Comparison of ENCODE assay signal across 8 mouse cellular contexts in the genomic region with DNA sequence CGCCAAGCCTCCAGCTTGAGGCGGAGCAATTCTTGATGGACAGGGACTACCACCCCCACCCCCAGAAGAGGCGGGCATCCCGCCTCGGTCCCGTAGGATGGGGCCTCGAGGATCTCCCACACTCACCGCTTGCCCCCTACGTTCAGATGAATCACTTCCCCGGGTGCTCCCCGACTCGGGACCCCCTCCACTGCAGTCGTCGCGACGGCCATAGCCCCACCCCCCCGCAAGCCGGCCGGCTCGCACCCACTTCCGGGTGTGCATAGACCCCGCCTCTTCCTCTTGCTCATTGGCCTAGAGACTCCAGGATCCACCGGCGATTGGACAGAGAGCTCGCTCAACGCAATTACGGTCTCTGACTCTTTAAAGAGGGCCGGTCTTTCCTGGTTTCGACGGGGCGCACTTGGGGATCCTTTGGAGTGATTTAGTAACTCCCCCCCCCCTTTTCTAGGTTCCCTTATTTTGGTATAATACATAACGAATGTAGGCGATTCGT. TPM values are rescaled to one million over a fixed set of nuclear protein-coding genes. Genes with fewer than 3 reads are reported as not detected.
DNase-seq lines count a peak whose midpoint lies in the region; ATAC-seq and TF ChIP-seq lines count a peak whose summit lies in the region.

Gene Shkbp1 (minus strand): TSS at position 275 of the 496 bp plus-strand sequence.

- intact Hi-C loops in gastrocnemius, adult 2 months (cut with DNase I), result loop anchor here (2.0 kb wide), 1 partner anchor 19 kb away; the partner anchor contains the start of gene Ltbp4
- intact Hi-C loops in left cerebral cortex, adult 2 months (cut with DNase I), result no loop called here

- TF ChIP-seq CTCF in gastrocnemius, adult 2 months (IDR thresholded peaks at IDR 0.05), result no peak
- TF ChIP-seq CTCF in left cerebral cortex, adult 2 months (IDR thresholded peaks at IDR 0.05), result no peak

- peak within 1 kb of the TSS; percentile 87 for H3K4me3 ChIP-seq in gastrocnemius, adult 2 months
- peak within 1 kb of the TSS; percentile 78 for H3K4me3 ChIP-seq in hindbrain, embryonic 16.5 days (ENCODE audit: low read length)
- peak within 1 kb of the TSS; percentile 65 for H3K4me3 ChIP-seq in left cerebral cortex, adult 2 months

- H3K4me1 ChIP-seq in hindbrain, embryonic 16.5 days (ENCODE audit: control insufficient read depth, insufficient read depth, low read depth, low read length), result peaks cover 8% of the 10 kb centered on the region

- WGBS in hindbrain, embryonic 16.5 days, result under 1% methylated on average over 34 of the region's 34 CpGs

- H3K27me3 ChIP-seq in hindbrain, embryonic 16.5 days (replicated peaks; ENCODE audit: control insufficient read depth, insufficient read depth, low read length), result peaks cover 24% of the 10 kb centered on the region

- H3K4me2 ChIP-seq in hindbrain, embryonic 16.5 days (ENCODE audit: low read length), result peak within 1 kb of the TSS; percentile 85

- H3K9ac ChIP-seq in hindbrain, embryonic 16.5 days (ENCODE audit: low read depth, low read length), result peak within 1 kb of the TSS; percentile 72

- peak; percentile 82 for ATAC-seq in common myeloid progenitor, adult 5-6 weeks (replicated peaks; ENCODE audit: low read depth, poor library complexity, severe bottlenecking)
- ATAC-seq in hindbrain, embryonic 16.5 days, result peak; percentile 94
- ATAC-seq in megakaryocyte, adult 5-6 weeks (ENCODE audit: poor library complexity, severe bottlenecking), result peak; percentile 81

- peak within 1 kb of the TSS; percentile 79 for H3K27ac ChIP-seq in gastrocnemius, adult 2 months
- H3K27ac ChIP-seq in hindbrain, embryonic 16.5 days (ENCODE audit: low read depth, low read length), result peak within 1 kb of the TSS; percentile 67
- peak within 1 kb of the TSS; percentile 67 for H3K27ac ChIP-seq in left cerebral cortex, adult 2 months

- H3K9me3 ChIP-seq in hindbrain, embryonic 16.5 days (ENCODE audit: control insufficient read depth, low read length), result no peaks in the 10 kb centered on the region

- peak; percentile 76 to 78 for DNase-seq in adrenal gland, adult 18-20 months (ENCODE audit: low spot score in 2 of 2)
- peak; percentile 91 for DNase-seq in gastrocnemius, adult 2 months
- DNase-seq in left cerebral cortex, adult 2 months (ENCODE audit: extremely low spot score in 1 of 2, low spot score in 2 of 2), result peak; percentile 79 to 82
- DNase-seq in right cerebral cortex, postnatal 10 days (ENCODE audit: low spot score in 2 of 2), result peak; percentile 92 to 94
- peak; percentile 79 to 85 for DNase-seq in urinary bladder, postnatal 36 days (ENCODE audit: low spot score in 2 of 2)

- 0 out of 2 replicates have a peak, but pooled peaks cover 6% of the 10 kb centered on the region for H3K36me3 ChIP-seq in hindbrain, embryonic 16.5 days (ENCODE audit: control insufficient read depth, insufficient read depth, low read length)

RNA-seq across cellular contexts. Expression of gene Shkbp1, which starts in this region (rescaled TPM):
- total RNA-seq in adrenal gland, adult 18-20 months (2021), result 10 to 100 TPM; 18.3 to 19.4 TPM
- total RNA-seq in common myeloid progenitor, adult 5-6 weeks (2017), result 18.4 and 25.8 TPM in 2 replicates
- total RNA-seq in gastrocnemius, adult 2 months (2021), result 1 to 10 TPM; 2.3 to 2.8 TPM
- 31.6 and 38.0 TPM in 2 replicates for polyA plus RNA-seq in hindbrain, embryonic 16.5 days (2015; fragmentation: Nextera tagmentation; extraction: Ambion mirVana)
- total RNA-seq in left cerebral cortex, adult 2 months (2021), result 10 to 100 TPM; 23.2 to 40.3 TPM
- 42.6 and 43.6 TPM in 2 replicates for total RNA-seq in megakaryocyte, adult 5-6 weeks (2015)
- 30.9 and 34.0 TPM in 2 replicates for total RNA-seq in megakaryocyte, adult 5-6 weeks (2017)

Comparison
In these comparisons a context has a peak if more than half of its experiments do, and no peak if none do; other contexts are left out.
1. Peak in every context shown above with its lines: DNase-seq, ATAC-seq, H3K4me3 ChIP-seq and H3K27ac ChIP-seq.